Mouse (Mus musculus) neural tube, embryonic 13.5 days (tissue): ENCODE data around the gene Nat8. TPM values are rescaled to one million over a fixed set of nuclear protein-coding genes. Genes with fewer than 3 reads are reported as not detected.
"Not testable (repeated sequence)": the region's sequence is repeated elsewhere in the genome, so short reads cannot be mapped to it uniquely, and the experiment has no call there.

ENCODE experiments used
- ATAC-seq: fragments of 200-750 bp; cut with Nextera tagmentation; 2 replicates; pipeline ENCODE4 v1.8.0; 2017; ENCODE audit warnings: low read depth, mild to moderate bottlenecking, moderate TSS enrichment, moderate library complexity
- H3K27ac ChIP-seq: fragments of 300-500 bp; sonication (generic); replicated peaks from 2 replicates; pipeline ENCODE4 v1.5.1; 2015; ENCODE audit warnings: moderate library complexity, mild to moderate bottlenecking, inconsistent platforms
- H3K27me3 ChIP-seq: fragments of 300-500 bp; sonication (generic); 2 replicates; pipeline ENCODE4 v1.6.1; 2015; ENCODE audit warnings: mild to moderate bottlenecking, inconsistent platforms
- H3K36me3 ChIP-seq: fragments of 300-500 bp; sonication (generic); 2 replicates; pipeline ENCODE4 v1.6.1; 2015; ENCODE audit warnings: mild to moderate bottlenecking, inconsistent platforms
- H3K4me1 ChIP-seq: fragments of 300-500 bp; sonication (generic); replicated peaks from 2 replicates; pipeline ENCODE4 v1.6.1; 2015; ENCODE audit warnings: inconsistent platforms
- H3K4me2 ChIP-seq: fragments of 300-500 bp; sonication (generic); 2 replicates; pipeline ENCODE4 v1.6.1; 2015; ENCODE audit warnings: inconsistent platforms, mild to moderate bottlenecking, moderate library complexity
- H3K4me3 ChIP-seq: fragments of 300-500 bp; sonication (generic); 2 replicates; pipeline ENCODE4 v1.5.1; 2015; ENCODE audit warnings: mild to moderate bottlenecking, inconsistent platforms
- H3K9ac ChIP-seq: fragments of 300-500 bp; sonication (generic); 2 replicates; pipeline ENCODE4 v1.6.1; 2015; ENCODE audit warnings: moderate library complexity, mild to moderate bottlenecking, inconsistent platforms
- H3K9me3 ChIP-seq: fragments of 300-500 bp; sonication (generic); 2 replicates; pipeline ENCODE4 v1.6.1; 2016; ENCODE audit warnings: inconsistent platforms
- WGBS: fragments of 180-500 bp; shearing (Covaris S2); methylation state at CpG from one replicate; pipeline ENCODE4 v1.1.7; 2015; 5-methylcytosine and 5-hydroxymethylcytosine counted together
- polyA plus RNA-seq: library from polyadenylated mRNA; unstranded; fragments of >200 nt; fragmentation: Nextera tagmentation; extraction: Ambion mirVana; gene quantifications from 2 replicates; pipeline ENCODE4 v1.2.1, GENCODE M21; 2015

Nat8 gene
- polyA plus RNA-seq, 1 experiment from 2014 or later = not detected

GRCm38 (mm10) chr6:85829462-85829861 lies 2.4 kb downstream of the Nat8 start:
- Histone ChIP-seq H3K9me3 (no peaks in the 10 kb centered on the region), H3K27me3 (no peaks in the 10 kb centered on the region), H3K9ac (no peak overlapping the region), H3K27ac (no peak overlapping the region), H3K4me2 (no peak overlapping the region), H3K4me3 (no peak overlapping the region), H3K4me1 (no peaks in the 10 kb centered on the region), H3K36me3 (no peaks in the 10 kb centered on the region)
- 63% methylated on average over 1 of the region's 1 CpGs for WGBS
- ATAC-seq = no peak

- H3K4me2 ChIP-seq = no peak overlapping the region
- ATAC-seq = no peak
- no peaks in the 10 kb centered on the region for H3K27me3 ChIP-seq
- H3K4me1 ChIP-seq = no peaks in the 10 kb centered on the region
- no peak overlapping the region for H3K4me3 ChIP-seq
- no peak overlapping the region for H3K9ac ChIP-seq
- no peaks in the 10 kb centered on the region for H3K9me3 ChIP-seq
- no peak overlapping the region for H3K27ac ChIP-seq
- no peaks in the 10 kb centered on the region for H3K36me3 ChIP-seq
- 91% methylated on average over 2 of the region's 2 CpGs for WGBS
Observed at GRCm38 (mm10) chr6:85825886-85826285, 6.0 kb downstream of the Nat8 start.

- Histone ChIP-seq H3K4me1 (no peaks in the 10 kb centered on the region), H3K36me3 (no peaks in the 10 kb centered on the region), H3K9ac (no peak overlapping the region), H3K9me3 (no peaks in the 10 kb centered on the region), H3K4me3 (no peak overlapping the region), H3K4me2 (no peak overlapping the region), H3K27ac (no peak overlapping the region), H3K27me3 (no peaks in the 10 kb centered on the region)
- 97% methylated on average over 1 of the region's 1 CpGs for WGBS
- no peak for ATAC-seq
Observed at GRCm38 (mm10) chr6:85823382-85824090, 8.3 kb downstream of the Nat8 start.

GRCm38 (mm10) chr6:85822286-85822685 lies 9.6 kb downstream of the Nat8 start:
- H3K4me1 ChIP-seq = no peaks in the 10 kb centered on the region
- no peak overlapping the region for H3K4me3 ChIP-seq
- H3K9ac ChIP-seq = no peak overlapping the region
- WGBS = 84% methylated on average over 4 of the region's 4 CpGs
- no peaks in the 10 kb centered on the region for H3K36me3 ChIP-seq
- no peaks in the 10 kb centered on the region for H3K27me3 ChIP-seq
- H3K27ac ChIP-seq = no peak overlapping the region
- H3K9me3 ChIP-seq = no peaks in the 10 kb centered on the region
- ATAC-seq = no peak
- H3K4me2 ChIP-seq = no peak overlapping the region

GRCm38 (mm10) chr6:85820837-85821236 lies 11.0 kb downstream of the Nat8 start, which contains the start of the genes Nat8f6 and Nat8f5:
Nat8f6 (minus strand) TSS chr6:85820954.
Nat8f5 (minus strand) TSS chr6:85820972.
- no peaks in the 10 kb centered on the region for H3K36me3 ChIP-seq
- H3K27me3 ChIP-seq = no peaks in the 10 kb centered on the region
- H3K4me2 ChIP-seq = no peak within 1 kb of the TSS
- H3K27ac ChIP-seq = no peak within 1 kb of the TSS
- no peaks in the 10 kb centered on the region for H3K9me3 ChIP-seq
- no peak within 1 kb of the TSS for H3K4me3 ChIP-seq
- ATAC-seq = no peak
- 86% methylated on average over 5 of the region's 5 CpGs for WGBS
- H3K9ac ChIP-seq = no peak within 1 kb of the TSS
- H3K4me1 ChIP-seq = no peaks in the 10 kb centered on the region

GRCm38 (mm10) chr6:85818338-85818737 lies 13.5 kb downstream of the Nat8 start:
- no peak overlapping the region for H3K9ac ChIP-seq
- no peak for ATAC-seq
- WGBS = 45% methylated on average over 1 of the region's 1 CpGs
- H3K4me2 ChIP-seq = no peak overlapping the region
- H3K36me3 ChIP-seq = no peaks in the 10 kb centered on the region
- H3K9me3 ChIP-seq = no peaks in the 10 kb centered on the region
- H3K27ac ChIP-seq = no peak overlapping the region
- no peaks in the 10 kb centered on the region for H3K27me3 ChIP-seq
- no peaks in the 10 kb centered on the region for H3K4me1 ChIP-seq
- no peak overlapping the region for H3K4me3 ChIP-seq

GRCm38 (mm10) chr6:85813339-85813738 lies 18.5 kb downstream of the Nat8 start:
- no peaks in the 10 kb centered on the region for H3K4me1 ChIP-seq
- 94% methylated on average over 2 of the region's 2 CpGs for WGBS
- ATAC-seq = no peak

GRCm38 (mm10) chr6:85810942-85811537 lies 20.8 kb downstream of the Nat8 start:
- not testable (repeated sequence) for H3K4me2 ChIP-seq, ATAC-seq, H3K9me3 ChIP-seq, H3K9ac ChIP-seq, H3K36me3 ChIP-seq, H3K27me3 ChIP-seq, H3K4me3 ChIP-seq, H3K27ac ChIP-seq, H3K4me1 ChIP-seq
- 63% methylated on average over 3 of the region's 3 CpGs for WGBS

More at GRCm38 (mm10) chr6:85813339-85813738, 18.5 kb downstream of the Nat8 start:
- H3K4me2 ChIP-seq = no peak overlapping the region
- no peaks in the 10 kb centered on the region for H3K9me3 ChIP-seq
- no peak overlapping the region for H3K4me3 ChIP-seq
- H3K36me3 ChIP-seq = no peaks in the 10 kb centered on the region
- H3K9ac ChIP-seq = no peak overlapping the region
- H3K27me3 ChIP-seq = no peaks in the 10 kb centered on the region
- H3K27ac ChIP-seq = no peak overlapping the region

GRCm38 (mm10) chr6:85810514-85810913 lies 21.4 kb downstream of the Nat8 start:
- not testable (repeated sequence) for H3K9ac ChIP-seq, H3K4me3 ChIP-seq, H3K36me3 ChIP-seq, H3K27me3 ChIP-seq, H3K4me1 ChIP-seq, H3K4me2 ChIP-seq, H3K27ac ChIP-seq, ATAC-seq, H3K9me3 ChIP-seq
- WGBS = 84% methylated on average over 3 of the region's 3 CpGs

GRCm38 (mm10) chr6:85809784-85810183 lies 22.1 kb downstream of the Nat8 start:
- H3K4me1 ChIP-seq, H3K4me2 ChIP-seq, H3K27me3 ChIP-seq, H3K4me3 ChIP-seq, H3K9ac ChIP-seq, H3K27ac ChIP-seq, ATAC-seq, H3K36me3 ChIP-seq, H3K9me3 ChIP-seq: not testable (repeated sequence)
- 78% methylated on average over 3 of the region's 3 CpGs for WGBS

GRCm38 (mm10) chr6:85803180-85803579 lies 28.7 kb downstream of the Nat8 start:
- not testable (repeated sequence) for H3K27ac ChIP-seq, H3K4me3 ChIP-seq, ATAC-seq, H3K9ac ChIP-seq, H3K36me3 ChIP-seq, H3K27me3 ChIP-seq, H3K4me2 ChIP-seq, H3K9me3 ChIP-seq, H3K4me1 ChIP-seq
- WGBS = 81% methylated on average over 5 of the region's 5 CpGs
